Mouse (Mus musculus): ENCODE measurements around the gene Vill. TPM values are rescaled to one million over a fixed set of nuclear protein-coding genes. Genes with fewer than 3 reads are reported as not detected.

Gene Vill
- total and polyA plus RNA-seq, 2 experiments from 2014 or later: 2.8 to 3.8 TPM

DNA sequence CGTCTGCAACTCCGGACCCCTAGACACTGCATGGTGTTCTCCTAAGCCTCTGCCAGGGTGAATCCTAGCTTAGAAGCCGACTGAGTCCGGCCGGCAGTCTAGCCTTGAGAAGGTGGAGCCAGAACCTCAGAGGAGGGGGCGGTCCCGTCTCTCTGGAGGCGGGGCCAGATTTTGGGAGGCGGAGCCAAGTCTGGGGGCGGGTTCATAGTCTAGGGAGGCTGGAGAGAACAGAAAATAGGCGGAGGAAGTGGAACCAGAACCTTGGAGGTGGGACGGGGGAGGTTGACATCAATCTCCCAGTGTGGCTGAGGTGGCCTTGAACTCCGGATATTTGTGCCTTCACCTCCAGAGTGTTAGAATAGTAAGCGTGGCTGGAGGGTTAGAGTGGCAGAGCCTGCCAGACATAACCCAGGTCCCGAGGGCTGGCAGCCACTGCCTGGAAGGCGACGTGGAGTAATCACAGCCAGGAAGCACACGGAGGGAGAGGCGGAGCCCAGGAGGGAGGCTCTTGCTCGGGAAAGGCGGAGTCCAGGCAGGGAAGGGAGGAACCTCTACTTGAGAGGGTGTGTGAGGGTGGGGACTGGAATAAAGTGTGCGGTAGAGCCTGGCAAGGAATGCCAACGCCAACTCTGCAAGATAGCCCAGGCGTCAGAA lies 35.7 kb downstream of the Vill start:
- H3K4me1 ChIP-seq (ENCODE audit: insufficient read depth, low read length): peaks cover 13% of the 10 kb centered on the region; the same call in 1 of the 2 replicates
- 3% methylated on average over 24 of the region's 24 CpGs for WGBS
- DNase-seq (ENCODE audit: low spot score): peak; percentile 47
- H3K9me3 ChIP-seq (ENCODE audit: low read length): no peaks in the 10 kb centered on the region
- peak overlapping the region; percentile 47 for H3K4me2 ChIP-seq (ENCODE audit: low read depth, low read length, poor library complexity, severe bottlenecking)
- ATAC-seq (ENCODE audit: low FRiP score): no peak; the same call in 1 of the 2 replicates
- H3K9ac ChIP-seq (replicated peaks; ENCODE audit: low read length, poor library complexity, severe bottlenecking): 0 out of 2 replicates have a peak overlapping the region, but pooled peaks have one; percentile 8
- H3K36me3 ChIP-seq (ENCODE audit: insufficient read depth, low read length): no peaks in the 10 kb centered on the region
- H3K4me3 ChIP-seq (ENCODE audit: low read depth, low read length): peak overlapping the region; percentile 22; the same call in 1 of the 2 replicates
- H3K27ac ChIP-seq (ENCODE audit: low read depth, low read length): no peak overlapping the region
- TF ChIP-seq CTCF (IDR thresholded peaks at IDR 0.05): no peak
- H3K27me3 ChIP-seq (ENCODE audit: insufficient read depth, low read length): peaks cover 4% of the 10 kb centered on the region; the same call in 1 of the 2 replicates

DNA sequence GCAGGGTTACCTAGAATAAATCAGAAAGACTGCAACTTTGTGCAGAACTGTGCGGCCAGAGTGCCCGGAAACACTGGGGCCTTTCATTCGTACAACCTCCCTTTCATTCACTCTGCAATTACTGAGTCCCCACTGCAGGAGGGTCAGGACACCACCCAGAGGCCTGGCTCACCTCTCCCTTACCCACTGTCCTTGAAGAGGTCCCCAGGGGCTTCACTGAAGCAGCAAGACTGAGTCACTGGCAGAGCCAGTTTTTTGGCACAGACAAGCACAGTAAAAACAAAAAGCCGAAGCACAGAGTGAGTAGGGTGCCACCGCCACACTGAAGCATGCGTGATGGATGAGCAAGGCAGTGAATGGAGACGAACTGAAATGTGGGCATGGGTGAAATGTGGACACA lies 36.9 kb downstream of the Vill start:
- peaks cover 13% of the 10 kb centered on the region; the same call in 1 of the 2 replicates for H3K4me1 ChIP-seq (ENCODE audit: insufficient read depth, low read length)
- ATAC-seq (ENCODE audit: low FRiP score): no peak
- H3K27me3 ChIP-seq (ENCODE audit: insufficient read depth, low read length): peaks cover 4% of the 10 kb centered on the region; the same call in 1 of the 2 replicates
- no peak overlapping the region for H3K9ac ChIP-seq (replicated peaks; ENCODE audit: low read length, poor library complexity, severe bottlenecking)
- DNase-seq (ENCODE audit: low spot score): peak; percentile 25
- H3K27ac ChIP-seq (ENCODE audit: low read depth, low read length): no peak overlapping the region
- no peaks in the 10 kb centered on the region for H3K9me3 ChIP-seq (ENCODE audit: low read length)
- no peak overlapping the region for H3K4me2 ChIP-seq (ENCODE audit: low read depth, low read length, poor library complexity, severe bottlenecking)
- no peak overlapping the region for H3K4me3 ChIP-seq (ENCODE audit: low read depth, low read length)
- H3K36me3 ChIP-seq (ENCODE audit: insufficient read depth, low read length): no peaks in the 10 kb centered on the region
- no peak for TF ChIP-seq CTCF (IDR thresholded peaks at IDR 0.05)
- 69% methylated on average over 7 of the region's 7 CpGs for WGBS

DNA sequence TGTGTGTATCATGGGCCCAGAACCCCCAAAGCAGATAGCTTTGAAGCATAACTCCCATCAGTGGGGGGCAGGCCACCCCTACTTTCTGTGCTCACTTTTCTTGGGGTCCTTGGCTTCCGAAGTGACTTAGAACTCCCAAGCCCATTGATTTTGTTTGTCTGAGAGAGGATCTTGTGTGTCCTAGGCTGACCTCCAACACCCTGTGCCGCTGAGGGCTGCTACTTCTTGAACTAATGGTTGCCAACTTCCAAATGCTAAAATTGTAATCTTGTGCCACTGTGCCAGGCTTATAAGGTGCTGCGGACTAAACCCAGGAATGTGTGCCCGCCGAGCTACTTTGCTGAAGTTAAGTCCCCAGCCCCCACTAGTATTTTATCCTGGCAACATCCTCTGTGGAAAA lies 37.9 kb downstream of the Vill start:
- Histone ChIP-seq H3K9ac (replicated peaks; ENCODE audit: low read length, poor library complexity, severe bottlenecking) (no peak overlapping the region), H3K36me3 (ENCODE audit: insufficient read depth, low read length) (no peaks in the 10 kb centered on the region), H3K27me3 (ENCODE audit: insufficient read depth, low read length) (peaks cover 4% of the 10 kb centered on the region; the same call in 1 of the 2 replicates), H3K4me2 (ENCODE audit: low read depth, low read length, poor library complexity, severe bottlenecking) (no peak overlapping the region), H3K4me3 (ENCODE audit: low read depth, low read length) (no peak overlapping the region), H3K9me3 (ENCODE audit: low read length) (no peaks in the 10 kb centered on the region), H3K4me1 (ENCODE audit: insufficient read depth, low read length) (peaks cover 13% of the 10 kb centered on the region; the same call in 1 of the 2 replicates), H3K27ac (ENCODE audit: low read depth, low read length) (no peak overlapping the region)
- TF ChIP-seq CTCF (IDR thresholded peaks at IDR 0.05): no peak
- ATAC-seq (ENCODE audit: low FRiP score): no peak
- whole genome bisulfite sequencing: 93% methylated on average over 5 of the region's 5 CpGs
- no peak for DNase-seq (ENCODE audit: low spot score)

DNA sequence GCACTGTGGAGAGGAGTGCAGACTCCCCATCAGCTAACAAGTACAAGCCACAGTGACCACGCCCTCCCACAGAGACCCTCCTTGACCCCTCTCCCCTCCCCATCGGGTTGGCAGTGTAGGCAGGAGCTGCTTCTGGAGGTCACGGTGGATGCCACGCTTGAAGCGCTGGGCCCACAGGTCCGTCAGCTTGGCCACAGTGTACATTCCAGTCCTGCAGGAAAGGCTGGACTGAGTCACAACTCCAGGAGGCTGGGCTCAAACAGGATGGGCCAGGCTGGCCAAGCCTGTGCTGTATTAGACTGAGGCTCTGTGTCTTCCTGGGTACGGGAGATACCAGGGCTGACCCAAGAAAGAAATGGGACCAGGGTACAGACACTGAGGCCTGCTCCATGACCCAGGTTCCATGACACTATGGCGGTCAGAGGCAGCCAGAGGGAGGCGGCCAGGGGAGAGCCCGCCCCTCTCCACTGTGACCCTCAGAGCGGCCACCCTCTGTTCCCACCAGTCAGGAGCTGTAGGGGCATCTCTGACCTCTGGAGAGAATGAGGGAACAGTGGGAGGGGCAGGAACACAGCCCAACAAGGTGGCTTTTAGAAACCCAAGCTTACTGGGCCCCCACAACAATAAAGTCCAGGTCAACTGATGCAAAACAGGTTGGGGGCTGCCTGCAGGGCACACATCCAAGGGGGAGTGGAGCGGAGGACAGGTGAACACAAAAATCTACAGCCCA lies 39.2 kb downstream of the Vill start:
- H3K4me1 ChIP-seq (ENCODE audit: insufficient read depth, low read length): peaks cover 13% of the 10 kb centered on the region; the same call in 1 of the 2 replicates

DNA sequence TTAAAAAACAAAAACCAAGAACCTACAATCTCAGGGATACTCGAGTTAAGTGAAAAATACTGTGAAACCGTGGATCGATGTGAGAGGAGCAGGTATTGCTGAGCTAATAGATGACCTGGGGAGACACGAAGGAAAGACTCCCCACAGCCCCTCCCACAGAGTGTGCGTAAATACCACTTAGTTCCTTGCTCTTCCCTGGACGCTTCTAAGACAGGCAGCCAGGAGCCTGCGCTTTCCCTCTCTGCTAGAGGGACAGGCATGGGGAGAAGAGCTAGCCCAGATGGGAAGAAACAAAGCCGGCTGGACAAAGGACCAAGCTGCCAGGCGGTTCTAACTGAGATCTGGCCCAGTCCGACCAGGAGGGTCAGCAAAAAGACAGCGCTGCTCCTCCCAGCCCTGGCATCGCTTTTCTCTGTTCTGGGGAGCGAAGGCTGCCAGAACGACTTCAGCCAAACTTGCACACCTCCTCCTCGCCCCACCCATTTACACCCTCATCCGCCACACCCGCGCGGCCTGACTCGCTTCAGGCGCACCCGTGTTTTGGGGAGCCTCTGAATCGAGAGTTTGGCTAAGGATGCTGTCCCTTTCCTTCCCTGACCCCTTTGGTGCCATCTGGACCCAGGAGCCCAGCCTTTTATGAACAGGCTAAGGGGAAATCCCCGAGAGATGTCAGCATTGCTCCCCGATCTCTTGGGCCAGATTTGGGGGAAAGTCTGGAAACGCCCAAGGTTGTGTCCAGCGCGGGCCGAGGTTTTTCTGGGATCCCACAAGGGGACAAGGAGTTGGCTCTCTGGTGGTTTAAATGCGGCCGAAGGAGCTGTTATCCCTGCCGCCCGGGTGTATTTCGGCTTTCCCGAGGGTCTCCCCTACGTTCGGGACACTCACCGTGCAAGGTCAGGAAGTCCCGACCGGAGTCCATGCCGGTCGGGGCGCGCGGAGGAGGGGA lies 40.2 kb downstream of the Vill start:
- WGBS: 2% methylated on average over 45 of the region's 45 CpGs
- Histone ChIP-seq H3K27me3 (ENCODE audit: insufficient read depth, low read length) (peaks cover 4% of the 10 kb centered on the region; the same call in 1 of the 2 replicates), H3K4me2 (ENCODE audit: low read depth, low read length, poor library complexity, severe bottlenecking) (peak overlapping the region; percentile 67), H3K4me3 (ENCODE audit: low read depth, low read length) (peak overlapping the region; percentile 53), H3K36me3 (ENCODE audit: insufficient read depth, low read length) (no peaks in the 10 kb centered on the region), H3K4me1 (ENCODE audit: insufficient read depth, low read length) (peaks cover 12% of the 10 kb centered on the region; the same call in 1 of the 2 replicates), H3K9ac (replicated peaks; ENCODE audit: low read length, poor library complexity, severe bottlenecking) (peak overlapping the region; percentile 64), H3K27ac (ENCODE audit: low read depth, low read length) (no peak overlapping the region), H3K9me3 (ENCODE audit: low read length) (no peaks in the 10 kb centered on the region)
- DNase-seq (ENCODE audit: low spot score): peak; percentile 40
- no peak for TF ChIP-seq CTCF (IDR thresholded peaks at IDR 0.05)
- no peak for ATAC-seq (ENCODE audit: low FRiP score)

More for the DNA sequence above, 39.2 kb downstream of the Vill start:
- 64% methylated on average over 12 of the region's 12 CpGs for WGBS
- H3K27ac ChIP-seq (ENCODE audit: low read depth, low read length): no peak overlapping the region
- peaks cover 4% of the 10 kb centered on the region; the same call in 1 of the 2 replicates for H3K27me3 ChIP-seq (ENCODE audit: insufficient read depth, low read length)
- H3K9me3 ChIP-seq (ENCODE audit: low read length): no peaks in the 10 kb centered on the region
- no peak overlapping the region for H3K9ac ChIP-seq (replicated peaks; ENCODE audit: low read length, poor library complexity, severe bottlenecking)
- no peak for TF ChIP-seq CTCF (IDR thresholded peaks at IDR 0.05)
- DNase-seq (ENCODE audit: low spot score): no peak
- peak overlapping the region; percentile 53 for H3K4me3 ChIP-seq (ENCODE audit: low read depth, low read length)
- H3K4me2 ChIP-seq (ENCODE audit: low read depth, low read length, poor library complexity, severe bottlenecking): peak overlapping the region; percentile 67
- no peak for ATAC-seq (ENCODE audit: low FRiP score)
- no peaks in the 10 kb centered on the region for H3K36me3 ChIP-seq (ENCODE audit: insufficient read depth, low read length)
